Mouse (Mus musculus) C2C12 (cell line): ENCODE data around the gene Tspo. TPM values are rescaled to one million over a fixed set of nuclear protein-coding genes. Genes with fewer than 3 reads are reported as not detected.

ENCODE experiments used
- H3K27me3 ChIP-seq: one replicate; pipeline ENCODE4 v1.6.1; 2011; ENCODE audit not compliant: control insufficient read depth, insufficient read depth, insufficient read length
- H3K36me3 ChIP-seq: one replicate; pipeline ENCODE4 v1.6.1; 2011; ENCODE audit not compliant: control insufficient read depth, insufficient read depth
- H3K4me3 ChIP-seq: one replicate; pipeline ENCODE4 v1.5.1; 2011; ENCODE audit warnings: mild to moderate bottlenecking, control low read depth; ENCODE audit not compliant: poor library complexity, insufficient read depth, severe bottlenecking
- H3K79me2 ChIP-seq: one replicate; pipeline ENCODE4 v1.6.1; 2011; ENCODE audit not compliant: control insufficient read depth, insufficient read depth
- H3K79me3 ChIP-seq: one replicate; pipeline ENCODE4 v1.6.1; 2011; ENCODE audit warnings: low read depth, control low read depth
- H3ac ChIP-seq: one replicate; pipeline ENCODE3; 2011; ENCODE audit warnings: low read depth; ENCODE audit not compliant: control insufficient read depth, insufficient read length
- CEBPB ChIP-seq: IDR thresholded peaks from one replicate; pipeline ENCODE4 v1.6.1; 2011; ENCODE audit warnings: low read depth, mild to moderate bottlenecking, control low read depth, moderate library complexity
- CTCF ChIP-seq: IDR thresholded peaks from one replicate; pipeline ENCODE4 v1.5.1; 2011; ENCODE audit not compliant: control insufficient read depth, insufficient read depth, insufficient read length
- FOSL1 ChIP-seq: IDR thresholded peaks from one replicate; pipeline ENCODE4 v1.8.0; 2011; ENCODE audit warnings: mild to moderate bottlenecking, low read length; ENCODE audit not compliant: poor library complexity, insufficient read depth, severe bottlenecking
- MAX ChIP-seq: IDR thresholded peaks from one replicate; pipeline ENCODE4 v1.6.1; 2011; ENCODE audit warnings: mild to moderate bottlenecking, control low read depth
- MYOD1 ChIP-seq: IDR thresholded peaks from one replicate; pipeline ENCODE4 v1.6.1; 2011; ENCODE audit warnings: low read depth; ENCODE audit not compliant: control insufficient read depth, insufficient read length
- MYOG ChIP-seq: IDR thresholded peaks from one replicate; pipeline ENCODE4 v1.6.1; 2011; ENCODE audit not compliant: control insufficient read depth, insufficient read length; ENCODE audit errors: extremely low read depth
- USF1 ChIP-seq: IDR thresholded peaks from one replicate; pipeline ENCODE4 v1.6.1; 2011; ENCODE audit warnings: low read depth, mild to moderate bottlenecking, control low read depth, moderate library complexity
- microRNA-seq: library from miRNA; unstranded; fragments of <30 nt; microRNA quantifications from one replicate; pipeline ENCODE4, GENCODE M21; 2019; ENCODE audit warnings: borderline microRNAs expressed
- polyA plus RNA-seq: library from polyadenylated mRNA; unstranded; fragments of >200 nt; fragmentation: generic; extraction: Trizol; gene quantifications from one replicate; pipeline ENCODE4 v1.2.1, GENCODE M21; 2012; ENCODE audit warnings: missing spikeins

Gene Tspo
- polyA plus RNA-seq, 1 experiment = 693 TPM

- Histone ChIP-seq H3ac (no peak overlapping the region), H3K79me2 (no peaks in the 10 kb centered on the region), H3K27me3 (peaks cover 37% of the 10 kb centered on the region), H3K36me3 (no peaks in the 10 kb centered on the region), H3K4me3 (no peak overlapping the region), H3K79me3 (no peaks in the 10 kb centered on the region)
- peak; percentile 97 for TF ChIP-seq CTCF
- peak; percentile 46 for TF ChIP-seq MAX
- TF ChIP-seq CEBPB = no peak
Observed at GRCm38 (mm10) chr15:83607115-83607802, 43.9 kb downstream of the Tspo start.

- Histone ChIP-seq H3K36me3 (no peaks in the 10 kb centered on the region), H3K4me3 (no peak overlapping the region), H3K79me2 (no peaks in the 10 kb centered on the region), H3K79me3 (no peaks in the 10 kb centered on the region), H3ac (no peak overlapping the region), H3K27me3 (peaks cover 83% of the 10 kb centered on the region)
- TF ChIP-seq MAX = no peak
- no peak for TF ChIP-seq USF1
- no peak for TF ChIP-seq CTCF
- no peak for TF ChIP-seq FOSL1
- no peak for TF ChIP-seq MYOD1
- no peak for TF ChIP-seq CEBPB
- TF ChIP-seq MYOG = no peak
Observed at GRCm38 (mm10) chr15:83615245-83615644, 51.9 kb downstream of the Tspo start.

Small RNA genes lying within 50 kb of the gene (microRNA-seq; reads per million reads assigned to microRNA genes)
- not detected for gene Gm24575

Other genes with a start within 250 kb of the Tspo start
- 39.6 TPM for gene Arfgap3, start 213.3 kb upstream of the Tspo start, polyA plus RNA-seq
- gene Pacsin2, start 99.0 kb upstream of the Tspo start, polyA plus RNA-seq = 101 TPM
- 28.5 TPM for gene Ttll1, start 52.7 kb upstream of the Tspo start, polyA plus RNA-seq
- gene Bik, start 36.7 kb upstream of the Tspo start, polyA plus RNA-seq = 0.91 TPM
- gene Mcat, start 195 bp downstream of the Tspo start, polyA plus RNA-seq = 42.4 TPM
- 84.8 TPM for gene Ttll12, start 31.6 kb downstream of the Tspo start, polyA plus RNA-seq
- gene Scube1, start 161.4 kb downstream of the Tspo start, polyA plus RNA-seq = not detected
- not detected for gene Mpped1, start 215.9 kb downstream of the Tspo start, polyA plus RNA-seq